Mouse (Mus musculus) CD8-positive naive resting alpha-beta T cell, adult 2 months (primary cell): Measurements from ENCODE around the gene Olfr486.
"Not testable (repeated sequence)": the region's sequence is repeated elsewhere in the genome, so short reads cannot be mapped to it uniquely, and the experiment has no call there.

Experiments used
- DNase-seq, 2 experiments: peaks; one replicate each; pipeline ENCODE4 v3.0.0; 2022; ENCODE audit warnings: low read depth in 2 of 2, low spot score in 2 of 2

Olfr486 gene

GRCm38 (mm10) chr7:108172642-108173041 is at the start of gene Olfr486:
Olfr486 (minus strand) TSS chr7:108172742.
- not testable (repeated sequence) for DNase-seq

- DNase-seq: not testable (repeated sequence)
These were observed 42.0 kb upstream of the Olfr486 start, which contains the start of gene Olfr487 for GRCm38 (mm10) chr7:108214536-108214935. Olfr487 (minus strand) TSS chr7:108214636.

GRCm38 (mm10) chr7:108196938-108197337 is 24.4 kb upstream of the Olfr486 start:
- no peak for DNase-seq

DNA sequence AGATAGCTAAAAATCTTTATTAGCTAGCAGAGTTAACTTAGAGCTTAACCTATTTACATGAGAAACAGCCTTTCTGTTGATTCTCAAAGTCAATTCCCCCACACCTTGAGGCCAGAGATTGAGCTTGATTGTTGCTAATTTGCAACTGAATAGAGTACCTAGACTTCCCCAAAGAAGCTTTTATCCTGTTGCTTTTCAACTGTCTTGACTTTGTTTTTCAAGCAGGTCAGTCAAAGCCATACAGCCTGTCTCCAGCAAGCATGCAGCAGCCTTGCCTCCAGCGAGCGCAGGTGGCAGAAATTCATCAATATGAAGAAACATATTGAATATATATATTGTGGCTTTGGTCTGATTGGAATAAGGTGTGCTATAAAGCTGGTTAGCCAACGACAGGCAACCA is 23.8 kb upstream of the Olfr486 start:
- not testable (repeated sequence) for DNase-seq

- DNase-seq: not testable (repeated sequence)
These were observed 20.2 kb upstream of the Olfr486 start for GRCm38 (mm10) chr7:108192714-108193113.

DNA sequence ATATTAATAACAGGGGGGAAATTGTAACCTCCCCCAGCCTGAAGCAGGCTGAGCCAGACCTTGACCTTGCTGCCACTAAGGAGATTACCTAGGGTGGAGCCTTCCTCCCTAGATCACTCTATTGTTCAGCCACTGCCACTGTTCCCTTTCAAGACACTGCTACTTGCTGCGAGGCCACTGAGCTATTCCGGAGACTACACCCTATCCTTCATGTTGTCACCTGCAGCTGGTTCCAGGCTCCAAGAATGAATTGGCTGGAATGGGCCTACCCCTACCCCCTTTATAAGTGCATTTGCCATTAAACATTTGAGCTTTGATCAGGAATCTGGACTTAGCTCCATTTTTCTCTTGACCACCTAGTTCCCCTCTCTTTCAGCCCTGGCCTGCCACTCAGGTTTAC is 18.7 kb upstream of the Olfr486 start:
- DNase-seq: not testable (repeated sequence)

DNA sequence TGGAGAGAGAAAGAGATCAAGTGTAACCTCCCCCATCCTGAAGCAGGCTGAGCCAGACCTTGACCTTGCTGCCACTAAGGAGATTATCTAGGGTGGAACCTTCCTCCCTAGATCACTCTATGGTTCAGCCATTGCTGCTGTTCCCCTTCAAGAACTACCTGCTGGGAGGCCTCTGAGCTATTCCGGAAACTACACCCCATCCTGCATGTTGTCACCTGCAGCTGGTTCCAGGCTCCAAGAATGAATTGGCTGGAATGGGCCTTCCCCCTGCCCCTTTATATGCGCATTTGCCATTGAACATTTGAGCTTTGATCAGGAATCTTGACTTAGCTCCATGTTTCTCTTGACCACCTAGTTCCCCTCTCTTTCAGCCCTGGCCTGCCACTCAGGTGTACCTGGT is 12.7 kb upstream of the Olfr486 start:
- not testable (repeated sequence) for DNase-seq

- DNase-seq: not testable (repeated sequence)
These were observed 11.9 kb upstream of the Olfr486 start for GRCm38 (mm10) chr7:108184401-108184800.

- DNase-seq: no peak
These were observed 12.8 kb downstream of the Olfr486 start, which contains the start of gene Olfr485 for GRCm38 (mm10) chr7:108159771-108160170. Olfr485 (minus strand) TSS chr7:108159871.

DNA sequence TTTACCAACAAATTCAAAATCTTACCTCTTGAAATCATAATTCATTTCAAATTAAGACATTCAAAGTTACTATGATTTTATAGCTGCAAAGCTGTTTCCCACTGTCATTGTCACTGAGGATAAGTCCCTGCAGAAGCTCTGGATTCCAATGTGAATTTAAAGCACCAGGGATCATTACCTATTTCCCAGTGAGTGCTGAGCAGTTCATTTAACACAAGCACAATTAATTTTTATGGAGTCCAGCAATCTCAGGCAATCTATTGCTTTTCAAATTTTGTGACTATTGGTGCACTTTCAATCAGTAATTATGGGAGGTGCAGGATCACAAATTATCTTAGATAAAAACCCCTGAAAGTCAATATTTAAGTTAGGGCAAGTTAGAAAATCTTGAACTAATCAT is 45.2 kb downstream of the Olfr486 start, which contains the start of gene Olfr484:
TSS of gene Olfr484 (minus strand) at position 101 of the 400 bp plus-strand sequence.
- DNase-seq: no peak
